Mouse (Mus musculus): ENCODE data around the gene Fam19a2.

- TF ChIP-seq CTCF (IDR thresholded peaks at IDR 0.05; ENCODE audit: low read depth, low read length), result no peak
- no peak for TF ChIP-seq POLR2A (IDR thresholded peaks at IDR 0.05; ENCODE audit: extremely low read depth, insufficient read depth, low read length)
Observed at GRCm38 (mm10) chr10:123264461-123265191, 830 bp downstream of the Fam19a2 start.
